Mouse (Mus musculus): ENCODE data around the gene Bcas3.

The Bcas3 gene

DNA sequence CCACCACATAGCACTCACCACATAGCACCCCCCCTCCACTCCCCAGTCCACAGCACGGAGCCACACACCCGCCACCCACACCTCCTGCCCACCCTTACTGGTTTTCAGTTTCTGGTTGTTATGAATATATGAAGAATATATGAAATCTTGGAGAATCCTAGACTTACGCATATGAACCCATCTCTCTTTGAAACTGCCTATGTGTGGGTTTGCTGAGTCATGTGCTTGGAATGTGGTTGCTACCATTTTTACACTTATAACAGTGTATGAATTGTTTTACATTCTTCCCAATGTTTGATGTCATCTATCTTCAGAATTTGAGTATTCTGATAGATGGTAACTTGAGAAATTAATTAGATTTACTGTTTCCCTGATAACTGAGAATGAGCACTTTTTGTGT is 26.1 kb downstream of the Bcas3 start:
- no peak for DNase-seq (ENCODE audit: low spot score in 2 of 2)

DNA sequence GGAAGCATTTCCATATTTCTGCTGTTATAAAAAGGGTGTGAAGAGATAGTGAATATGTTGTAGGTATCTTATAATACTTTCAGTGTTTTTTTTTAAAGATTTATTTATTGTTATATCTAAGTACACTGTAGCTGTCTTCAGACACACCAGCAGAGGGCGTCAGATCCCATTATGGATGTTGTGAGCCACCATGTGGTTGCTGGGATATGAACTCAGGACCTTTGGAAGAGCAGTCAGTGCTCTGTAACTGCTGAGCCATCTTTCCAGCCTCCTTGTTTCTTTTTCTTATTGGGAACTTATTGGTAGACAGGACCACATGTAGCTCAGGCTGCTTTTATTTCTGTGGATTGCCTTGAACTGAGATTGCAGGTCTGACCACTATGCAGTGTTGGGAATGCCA is 27.1 kb downstream of the Bcas3 start:
- no peak for DNase-seq (ENCODE audit: low spot score in 2 of 2)

DNA sequence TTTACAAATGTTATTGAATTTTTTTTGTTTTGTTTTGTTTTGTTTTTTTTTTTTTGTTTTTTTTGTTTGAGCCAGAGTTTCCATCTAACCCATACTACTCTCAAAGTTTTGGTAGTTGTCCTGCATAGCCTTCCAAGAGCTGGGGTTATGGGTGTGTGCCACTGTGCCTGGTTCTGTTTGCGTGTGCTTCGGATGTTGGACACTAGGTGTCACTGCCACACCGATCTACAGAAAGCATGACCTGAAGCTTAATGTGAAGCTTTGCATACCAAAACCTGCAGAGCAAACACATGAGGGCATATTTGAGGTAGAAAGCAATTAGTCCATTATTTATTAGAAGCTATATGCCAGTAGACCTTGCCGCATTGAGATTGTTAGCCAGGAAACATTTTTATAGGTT is 29.1 kb downstream of the Bcas3 start:
- DNase-seq (ENCODE audit: low spot score in 2 of 2) = peak; percentile 58 to 83

DNA sequence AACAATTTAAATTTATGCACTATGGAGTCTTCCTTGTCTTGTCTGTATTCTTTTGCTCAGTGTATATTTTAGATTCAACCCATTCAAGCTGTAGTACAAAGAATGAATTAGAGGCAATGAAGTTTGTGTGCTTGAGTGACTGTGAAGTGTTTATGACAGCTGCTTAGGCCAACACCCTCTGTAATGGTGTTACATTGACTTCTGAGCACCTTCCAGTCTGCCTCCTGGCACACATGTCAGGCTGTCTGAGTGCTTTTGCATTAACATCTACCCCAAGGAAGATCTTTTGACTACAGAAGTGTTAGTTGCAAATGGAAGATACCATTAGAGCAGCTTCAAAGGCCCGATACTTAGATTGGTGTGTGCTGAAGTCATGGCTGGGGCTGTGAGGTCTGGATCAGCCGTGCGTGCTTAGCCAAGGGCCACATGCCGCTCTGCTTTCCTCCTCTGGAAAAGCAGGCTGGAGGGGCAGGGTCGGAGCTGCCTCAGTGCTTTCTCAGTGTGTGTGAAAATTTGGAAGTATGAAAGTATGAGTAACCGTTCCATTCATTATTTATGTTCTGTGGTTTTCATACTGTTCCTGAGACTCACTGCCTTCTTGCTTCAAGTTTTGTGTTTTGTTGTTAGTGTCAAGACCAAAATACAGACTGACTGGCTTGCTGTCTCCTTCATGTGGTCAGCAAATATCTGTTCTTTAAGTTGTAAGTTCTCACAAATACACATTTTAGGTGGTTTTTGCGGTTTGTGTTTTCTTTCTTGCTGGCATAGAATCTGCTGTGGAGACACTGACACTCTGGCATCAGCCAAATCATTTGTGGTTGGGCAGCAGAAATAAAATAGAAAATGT is 31.2 kb downstream of the Bcas3 start:
- no peak for DNase-seq (ENCODE audit: low spot score in 2 of 2)

DNA sequence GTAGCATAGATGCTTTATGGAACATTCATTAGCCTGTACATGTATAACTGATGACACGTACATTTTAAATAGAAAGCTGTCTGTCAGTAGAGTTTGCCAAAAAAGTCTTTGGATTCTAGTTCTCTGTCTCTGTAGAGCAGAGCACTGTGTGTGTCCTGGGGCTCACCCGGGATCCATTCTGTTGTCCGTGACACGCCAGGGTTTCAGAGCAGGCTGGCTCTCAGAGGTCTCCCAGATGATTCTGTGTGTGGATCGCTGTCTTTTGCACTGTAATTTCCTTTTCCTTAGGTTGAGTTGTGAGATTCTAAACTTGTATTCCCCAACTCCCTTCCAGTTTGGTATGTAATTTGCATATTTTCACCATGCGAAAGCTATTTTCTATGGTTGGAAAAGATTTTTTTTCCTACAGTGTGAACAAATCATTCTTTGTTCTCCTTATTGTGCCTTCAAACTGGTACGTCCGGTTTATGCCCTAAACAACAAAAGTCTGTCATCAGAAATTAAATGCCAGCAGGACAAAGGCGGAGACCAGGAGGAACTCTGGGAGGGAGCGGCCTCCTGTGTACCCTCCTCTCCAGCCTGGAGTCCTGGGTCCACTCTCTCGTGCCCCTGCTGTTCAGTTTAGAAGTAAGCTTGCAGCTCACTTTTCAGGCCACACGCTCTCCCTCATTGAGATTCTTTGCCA is 39.4 kb downstream of the Bcas3 start:
- DNase-seq (ENCODE audit: low spot score in 2 of 2) = no peak

DNA sequence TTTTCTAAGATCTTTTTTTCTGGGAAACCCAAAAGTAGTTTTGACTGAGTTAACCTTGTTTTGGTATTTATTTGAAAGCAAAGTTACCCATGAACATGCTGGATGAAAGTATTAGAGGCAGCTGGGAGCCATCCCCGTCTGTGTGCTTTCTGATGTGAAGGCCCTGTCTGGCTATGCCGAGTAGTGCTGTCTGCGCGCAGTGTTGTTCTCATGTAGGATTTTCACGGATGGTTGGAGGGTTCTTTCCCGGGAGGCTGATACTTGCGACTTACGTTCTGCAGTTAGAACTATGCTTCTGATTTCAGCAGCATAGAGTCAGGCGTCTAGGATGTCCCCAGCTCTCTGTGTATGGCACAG is 39.9 kb downstream of the Bcas3 start:
- no peak for DNase-seq (ENCODE audit: low spot score in 2 of 2)

DNA sequence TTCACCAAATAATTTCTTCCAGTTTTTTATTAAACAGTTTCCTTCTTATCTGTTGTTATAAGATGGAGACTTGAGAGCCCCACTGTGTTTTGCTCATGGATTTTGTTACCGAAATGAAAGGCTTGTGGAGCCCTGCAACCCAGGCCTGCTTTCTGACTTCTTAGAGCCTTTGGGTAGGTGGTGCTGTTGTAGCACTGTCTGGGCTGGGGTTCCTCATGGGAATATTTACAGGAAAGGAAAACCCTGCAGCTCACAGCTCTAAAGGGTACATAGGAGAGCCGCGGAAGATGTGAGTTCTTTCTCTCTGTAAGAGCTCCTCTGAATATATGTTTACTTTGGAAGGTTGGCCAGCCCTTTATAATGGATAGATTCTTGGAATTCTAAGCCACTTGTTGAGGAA is 41.0 kb downstream of the Bcas3 start:
- no peak for DNase-seq (ENCODE audit: low spot score in 2 of 2)

DNA sequence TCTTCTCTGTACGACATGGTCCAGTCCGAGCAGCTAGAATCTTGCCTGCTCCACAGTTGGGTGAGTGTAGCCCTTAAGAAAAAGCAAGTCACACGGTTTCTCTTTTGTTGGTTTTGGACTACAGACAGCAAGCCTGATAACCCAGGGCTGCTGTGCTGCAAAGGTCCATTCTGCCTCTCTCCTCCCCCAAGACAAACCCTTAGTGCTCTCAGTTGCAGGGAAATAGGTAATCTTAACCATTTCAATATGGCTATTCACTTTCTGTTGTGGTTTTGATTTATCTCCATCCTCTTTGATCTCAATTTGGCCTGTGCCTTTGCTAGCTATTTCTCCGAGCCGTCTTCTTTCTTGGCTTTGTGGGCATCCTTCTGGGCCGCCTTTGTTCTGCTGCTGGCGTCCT is 42.4 kb downstream of the Bcas3 start:
- no peak for DNase-seq (ENCODE audit: low spot score in 2 of 2)

DNA sequence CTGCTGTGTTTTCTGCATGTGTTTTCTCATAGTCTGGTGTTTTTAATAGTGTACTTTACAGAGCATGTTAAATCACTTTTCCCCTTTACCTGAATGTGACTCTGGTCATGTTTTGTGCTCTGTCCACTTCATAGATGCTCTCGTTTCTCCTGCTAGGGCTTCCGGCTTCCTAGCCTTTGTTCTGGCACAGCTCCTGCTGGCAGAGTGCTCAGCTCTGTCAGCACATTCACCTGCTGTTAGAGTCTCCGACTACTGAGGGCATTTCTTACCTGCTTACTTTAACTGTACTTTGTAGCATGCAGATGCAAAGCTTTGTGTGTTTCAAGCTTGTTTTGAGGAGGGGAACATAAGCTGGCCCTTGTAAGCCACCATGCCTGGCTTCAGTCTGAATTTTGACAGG is 53.6 kb downstream of the Bcas3 start:
- DNase-seq (ENCODE audit: low spot score in 2 of 2) = no peak

DNA sequence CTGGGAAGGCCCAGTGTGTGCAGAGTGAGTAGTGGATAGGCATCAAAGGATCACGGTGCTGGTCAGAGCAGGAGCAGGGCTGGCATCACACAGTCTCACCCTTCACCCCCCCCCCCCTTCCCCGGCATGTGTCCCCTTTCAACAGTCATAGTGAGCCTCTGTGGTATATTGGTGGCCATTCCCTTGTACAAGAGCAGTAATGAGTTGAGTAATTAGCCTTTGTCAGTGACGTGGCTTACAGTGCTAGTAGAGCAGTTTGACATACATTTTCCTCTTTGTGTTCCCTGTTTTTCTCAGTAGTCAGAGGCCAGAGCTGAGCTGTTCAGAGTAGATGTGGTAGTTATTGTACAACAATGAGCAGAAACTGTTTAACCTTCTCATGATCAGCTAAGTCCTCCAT is 54.7 kb downstream of the Bcas3 start:
- no peak for DNase-seq (ENCODE audit: low spot score in 2 of 2)

DNA sequence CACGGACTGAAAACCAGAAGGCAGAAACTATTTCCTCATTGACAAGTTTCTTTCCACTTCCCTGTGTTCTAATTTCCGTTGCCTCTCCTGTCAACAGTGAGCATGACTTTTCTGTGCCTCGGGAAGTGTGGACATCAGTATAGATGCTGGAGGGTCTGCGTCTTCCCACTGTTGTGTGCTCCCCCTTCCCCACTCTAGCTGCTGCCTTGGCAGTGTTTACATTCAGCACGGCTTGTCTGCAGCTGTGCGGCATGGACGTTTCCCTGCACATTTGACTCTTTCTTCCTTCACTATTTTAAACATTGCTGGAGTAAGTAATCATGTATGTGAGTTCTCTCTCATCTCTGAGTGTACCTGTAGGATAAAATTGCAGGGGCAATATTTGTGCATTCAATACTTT is 59.4 kb downstream of the Bcas3 start:
- no peak for DNase-seq (ENCODE audit: low spot score in 2 of 2)

DNA sequence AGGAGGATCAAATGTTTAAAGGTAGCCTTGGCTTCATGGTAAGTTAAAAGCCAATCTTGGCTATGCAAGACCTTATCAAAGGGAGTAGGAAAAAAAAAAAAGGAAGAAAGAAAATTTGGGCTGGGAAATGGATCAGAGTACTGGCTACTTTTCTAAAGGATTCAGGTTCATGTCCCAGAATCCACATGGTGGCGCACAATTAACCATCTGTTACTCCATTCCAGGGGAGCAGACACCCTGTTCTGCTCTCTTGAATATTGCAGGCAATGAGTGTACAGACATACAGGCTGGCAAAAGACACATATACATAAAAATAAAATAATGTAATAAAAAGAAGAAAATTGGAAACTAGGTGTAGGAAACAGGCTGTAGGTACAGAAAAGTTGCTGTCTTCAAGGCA is 61.5 kb downstream of the Bcas3 start:
- DNase-seq (ENCODE audit: low spot score in 2 of 2) = no peak

DNA sequence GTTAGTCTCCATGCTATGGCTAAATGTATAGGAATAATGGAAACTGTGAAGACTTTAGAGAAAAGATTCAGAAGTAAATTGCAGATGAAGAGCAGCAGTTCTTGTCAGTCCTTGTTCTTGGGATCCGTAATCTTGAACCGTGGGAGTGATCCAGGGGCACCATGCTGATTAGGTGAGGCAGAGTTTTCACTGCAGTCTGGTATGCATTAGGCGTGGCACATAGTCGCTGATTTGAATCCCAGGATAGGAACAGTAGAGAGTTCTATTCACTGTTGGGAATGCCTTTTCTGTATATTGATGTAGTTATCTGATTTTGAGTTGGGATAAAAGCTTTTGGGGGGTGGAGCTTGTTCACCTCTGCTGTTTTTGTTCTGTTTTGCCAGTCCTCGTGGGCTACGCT is 74.4 kb downstream of the Bcas3 start:
- DNase-seq (ENCODE audit: low spot score in 2 of 2) = no peak

DNA sequence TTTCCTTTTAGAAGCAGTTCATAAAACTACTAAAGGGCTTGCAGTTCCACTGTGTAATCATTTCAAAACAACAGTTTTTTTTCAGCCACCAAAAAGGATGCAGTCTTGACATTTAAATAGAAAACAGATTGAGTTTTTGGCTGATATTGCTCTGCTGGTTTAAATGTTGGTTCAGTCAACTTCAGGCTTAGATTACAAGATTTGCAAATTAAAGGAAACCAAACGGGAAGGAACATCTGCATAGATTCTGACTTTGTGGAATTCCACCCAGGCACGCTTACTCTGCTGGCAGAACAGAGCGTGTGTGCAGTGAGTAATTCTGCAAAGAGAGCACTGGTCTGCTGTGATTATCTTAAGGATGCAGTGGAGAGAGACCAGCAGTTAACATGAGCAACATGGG is 75.3 kb downstream of the Bcas3 start:
- DNase-seq (ENCODE audit: low spot score in 2 of 2) = peak; percentile 7 to 22

DNA sequence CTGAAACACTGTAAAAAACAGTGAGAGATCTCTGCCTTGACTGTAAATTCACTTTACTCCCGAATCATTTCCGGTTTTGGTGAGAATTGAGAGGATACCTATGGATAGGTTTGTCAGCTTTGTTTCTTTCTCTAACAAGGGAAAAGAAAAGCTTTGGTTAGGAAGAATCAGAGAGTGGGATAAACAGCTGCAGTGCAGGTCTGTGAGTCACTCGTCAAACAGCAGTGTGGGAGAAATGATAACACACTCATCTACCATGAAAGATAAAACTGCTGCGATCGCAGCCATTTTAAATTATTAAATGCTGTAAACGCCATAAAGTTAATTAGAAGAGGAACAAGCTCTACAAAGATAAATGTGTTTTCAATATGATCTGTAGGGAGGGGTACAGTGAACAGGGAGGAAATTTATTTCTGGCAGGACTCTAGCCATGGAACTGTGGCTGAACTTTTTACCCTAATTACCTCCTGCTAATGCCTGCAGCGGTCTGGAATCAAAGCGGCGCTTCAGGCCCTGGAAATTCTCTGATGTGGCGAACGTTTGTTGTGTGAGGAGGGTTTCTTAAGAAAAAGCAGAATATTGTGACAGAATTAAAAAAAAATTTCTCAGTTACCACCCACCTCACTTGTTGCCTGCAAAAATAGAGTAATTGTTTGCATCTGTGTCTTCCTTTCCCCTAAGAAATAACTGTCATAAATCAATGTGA is 77.9 kb downstream of the Bcas3 start:
- DNase-seq (ENCODE audit: low spot score in 2 of 2) = no peak

DNA sequence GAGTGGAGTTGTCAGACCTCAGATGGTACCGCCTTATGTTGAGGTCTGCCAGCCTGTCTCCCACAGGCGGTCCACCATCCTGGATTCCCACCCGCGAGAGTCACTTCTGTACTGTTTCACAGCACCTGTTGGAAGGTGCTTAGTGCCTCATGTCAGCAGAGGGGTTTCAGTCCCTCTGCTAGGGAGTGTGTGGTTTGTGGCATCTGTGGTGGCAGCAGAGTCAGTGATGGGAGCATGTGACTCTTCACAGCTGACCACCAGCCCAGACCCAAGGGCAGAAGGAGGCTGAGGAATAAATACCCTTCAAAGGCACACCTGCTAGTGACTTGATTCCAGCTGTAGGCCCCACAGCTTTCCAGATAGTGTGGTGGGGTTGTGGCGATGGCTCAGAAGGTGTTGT is 94.4 kb downstream of the Bcas3 start:
- DNase-seq (ENCODE audit: low spot score in 2 of 2) = no peak

DNA sequence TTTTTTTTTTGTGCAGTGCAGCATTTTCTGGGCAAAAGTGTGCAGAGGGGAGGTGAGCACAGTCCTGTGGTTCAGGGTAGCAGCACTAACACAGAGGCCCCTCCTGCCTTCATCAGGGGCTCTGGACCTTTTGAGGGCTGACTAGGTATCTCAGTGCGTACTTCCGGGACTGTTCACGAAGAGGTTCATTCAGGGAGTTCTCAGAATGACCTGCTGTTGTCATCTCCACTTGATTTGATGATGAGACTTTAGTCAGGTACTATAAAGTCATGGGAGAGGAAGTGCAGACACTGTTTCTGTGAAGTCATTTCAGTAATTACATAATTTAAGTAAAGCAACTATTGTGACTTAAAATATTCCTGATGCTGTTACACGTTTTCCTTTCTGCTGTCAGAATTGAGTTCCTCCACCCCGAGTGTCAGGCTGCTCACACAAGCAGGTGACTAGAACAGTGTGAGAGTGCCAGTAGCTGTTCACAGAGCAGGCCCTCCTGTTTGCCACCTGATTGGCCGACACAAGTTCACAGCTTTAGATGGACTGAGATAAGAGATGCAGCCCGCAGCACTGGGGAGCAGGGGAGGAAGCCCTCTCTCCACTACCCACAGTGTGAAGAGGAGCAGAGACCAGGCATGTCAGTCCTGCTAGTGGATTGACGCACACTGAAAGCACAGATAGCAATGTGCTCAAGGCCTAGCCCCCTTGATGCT is 100.8 kb downstream of the Bcas3 start:
- no peak for DNase-seq (ENCODE audit: low spot score in 2 of 2)

DNA sequence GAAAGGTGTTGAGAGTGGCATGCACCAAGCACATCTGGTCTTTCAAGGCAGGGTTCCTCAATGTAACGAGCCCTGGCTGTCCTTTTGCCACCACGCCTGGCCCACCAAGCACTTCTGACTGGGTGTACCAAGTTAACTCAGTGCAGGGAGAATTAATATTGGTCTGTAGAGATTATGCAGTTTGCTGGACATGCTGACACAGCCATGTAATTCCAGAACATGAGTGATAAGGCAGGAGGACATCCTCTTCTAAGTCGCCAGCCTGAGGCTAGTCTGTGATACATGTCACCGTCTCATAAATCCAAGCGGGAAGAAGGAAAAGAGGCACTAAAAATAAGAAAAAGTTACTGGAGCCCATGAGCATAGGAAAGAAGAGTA is 101.3 kb downstream of the Bcas3 start:
- DNase-seq (ENCODE audit: low spot score in 2 of 2) = no peak

DNA sequence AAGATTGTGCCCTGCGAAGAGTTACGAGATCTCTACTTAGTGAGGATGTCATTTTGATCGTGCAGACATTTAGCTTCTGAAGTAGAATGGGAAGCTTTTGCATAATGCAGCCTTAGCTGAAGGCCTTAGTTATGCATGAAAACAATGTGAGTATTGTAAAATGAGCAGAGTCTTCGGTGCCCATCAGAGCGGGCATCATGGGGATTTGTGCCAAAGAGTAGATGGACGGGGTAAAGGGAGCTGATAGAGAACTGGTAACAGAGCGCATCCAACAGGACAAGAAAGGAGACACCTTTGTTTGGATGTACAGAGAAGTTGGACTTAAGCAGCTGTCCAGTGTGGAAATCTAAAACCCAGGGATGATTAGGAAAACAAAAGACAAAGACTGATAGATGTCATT is 108.6 kb downstream of the Bcas3 start:
- DNase-seq (ENCODE audit: low spot score in 2 of 2) = peak in 1 of 2 experiments; percentile 4

DNA sequence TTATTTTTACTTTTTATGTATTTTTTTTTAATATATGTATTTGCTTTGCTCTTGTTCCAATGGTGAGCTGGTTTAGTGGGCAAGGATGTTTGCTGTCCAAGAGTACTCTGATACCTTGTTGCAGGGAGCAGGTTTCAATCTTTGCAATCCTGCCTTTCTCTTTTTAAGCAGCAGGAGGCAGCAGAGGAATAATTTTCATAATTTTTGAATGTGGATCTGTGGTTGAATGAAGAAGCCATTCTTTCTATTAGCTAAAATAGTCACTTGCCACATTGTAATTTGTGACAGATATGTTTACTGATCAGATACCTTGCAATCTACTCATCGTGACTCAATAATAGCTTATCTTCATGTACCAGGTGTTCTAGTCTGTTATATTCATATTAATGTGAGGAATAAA is 116.6 kb downstream of the Bcas3 start:
- DNase-seq (ENCODE audit: low spot score in 2 of 2) = peak; percentile 28 to 75

DNA sequence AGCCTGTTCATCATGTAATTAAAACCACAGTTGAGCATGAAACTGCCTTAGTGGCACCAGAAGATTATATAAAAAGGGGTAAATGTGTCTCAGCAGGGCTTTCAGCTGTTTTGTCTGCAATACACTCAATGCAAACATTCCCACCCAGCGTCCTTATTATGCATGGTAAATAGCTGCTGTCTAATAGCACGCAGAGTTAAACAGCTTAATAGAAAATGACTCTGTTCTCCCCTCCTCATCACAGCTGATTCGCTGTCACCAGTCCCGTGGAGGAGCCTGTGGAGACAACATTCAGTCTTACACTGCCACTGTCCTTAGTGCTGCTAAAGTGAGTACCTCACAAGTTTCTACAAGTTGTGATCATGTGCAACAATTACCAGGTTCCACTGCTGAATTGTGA is 117.5 kb downstream of the Bcas3 start:
- DNase-seq (ENCODE audit: low spot score in 2 of 2) = no peak

DNA sequence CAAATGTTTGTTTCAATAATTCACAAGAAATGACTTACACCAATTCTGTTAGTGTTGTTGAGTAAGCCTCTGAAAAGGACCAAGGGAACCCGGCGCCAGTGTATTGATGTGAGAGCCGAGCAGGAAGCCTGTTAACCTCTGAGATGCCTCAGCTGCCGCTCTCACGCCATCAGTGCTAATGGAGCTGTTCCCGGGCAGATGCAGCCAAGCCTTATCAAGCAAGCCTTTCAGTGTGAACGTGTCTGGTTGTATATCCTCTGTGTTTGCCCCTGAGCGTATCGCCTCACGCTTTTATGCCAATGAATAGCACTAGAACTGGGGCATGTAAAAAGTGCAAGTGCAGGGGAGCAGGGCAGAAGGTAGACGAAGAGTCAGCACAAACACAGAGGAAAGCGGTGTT is 121.4 kb downstream of the Bcas3 start:
- DNase-seq (ENCODE audit: low spot score in 2 of 2) = no peak

Data from frontal cortex, postnatal 36 days (tissue).